Mouse (Mus musculus) hindbrain, postnatal 0 days (tissue): ENCODE measurements around the gene Arhgap31. TPM values are rescaled to one million over a fixed set of nuclear protein-coding genes. Genes with fewer than 3 reads are reported as not detected.
A peak's percentile ranks its signal among the peaks of the same experiment; 100 is the strongest.

Experiments
- ATAC-seq: fragments of 200-750 bp; cut with Nextera tagmentation; 2 replicates; pipeline ENCODE4 v1.8.0; 2017; ENCODE audit warnings: mild to moderate bottlenecking, moderate TSS enrichment, moderate library complexity
- DNase-seq: peaks from one replicate; pipeline ENCODE4 v3.0.0-alpha.2; 2015; ENCODE audit warnings: low spot score
- H3K27ac ChIP-seq: fragments of 300-500 bp; sonication (generic); 2 replicates; pipeline ENCODE4 v1.5.1; 2014; ENCODE audit warnings: mild to moderate bottlenecking
- H3K27me3 ChIP-seq: fragments of 300-500 bp; sonication (generic); 2 replicates; pipeline ENCODE4 v1.6.1; 2014; ENCODE audit warnings: low read length, mixed read lengths; ENCODE audit not compliant: insufficient read depth
- H3K36me3 ChIP-seq: fragments of 300-500 bp; sonication (generic); 2 replicates; pipeline ENCODE4 v1.6.1; 2014; ENCODE audit warnings: low read length, mixed read lengths; ENCODE audit not compliant: insufficient read depth
- H3K4me1 ChIP-seq: fragments of 300-500 bp; sonication (generic); 2 replicates; pipeline ENCODE4 v1.6.1; 2014; ENCODE audit warnings: antibody characterized with exemption, low read length, mixed read lengths; ENCODE audit not compliant: insufficient read depth
- H3K4me2 ChIP-seq: fragments of 300-500 bp; sonication (generic); 2 replicates; pipeline ENCODE4 v1.6.1; 2014; ENCODE audit warnings: low read depth, mild to moderate bottlenecking, low read length, moderate library complexity, mixed read lengths
- H3K4me3 ChIP-seq: fragments of 300-500 bp; sonication (generic); 2 replicates; pipeline ENCODE4 v1.5.1; 2014; ENCODE audit warnings: low read length
- H3K9ac ChIP-seq: fragments of 300-500 bp; sonication (generic); replicated peaks from 2 replicates; pipeline ENCODE4 v1.6.1; 2014; ENCODE audit warnings: mild to moderate bottlenecking, low read length, moderate library complexity, mixed read lengths
- H3K9me3 ChIP-seq: fragments of 300-500 bp; sonication (generic); 2 replicates; pipeline ENCODE4 v1.6.1; 2016; ENCODE audit warnings: low read length, mixed read lengths
- CTCF ChIP-seq: IDR thresholded peaks from 2 replicates; pipeline ENCODE4 v1.5.1; 2016; ENCODE audit warnings: antibody characterized with exemption, control low read depth, low read depth
- whole genome bisulfite sequencing: fragments of 180-500 bp; shearing (Covaris S2); extraction: QIAGEN DNeasy Blood & Tissue Kit; methylation state at CpG from one replicate; pipeline ENCODE4 v1.1.7; 2014; 5-methylcytosine and 5-hydroxymethylcytosine counted together
- polyA plus RNA-seq: library from polyadenylated mRNA; unstranded; fragments of >200 nt; fragmentation: Nextera tagmentation; extraction: Ambion mirVana; gene quantifications from 2 replicates; pipeline ENCODE4 v1.2.1, GENCODE M21; 2015
- total RNA-seq: library from RNA; depleted of rRNA; stranded (reverse); fragments of >200 nt; gene quantifications from 2 replicates; pipeline ENCODE4 v1.2.3, GENCODE M21; 2014

Arhgap31 gene
- total and polyA plus RNA-seq, 2 experiments from 2014 or later = 4.6 to 12.7 TPM

DNA sequence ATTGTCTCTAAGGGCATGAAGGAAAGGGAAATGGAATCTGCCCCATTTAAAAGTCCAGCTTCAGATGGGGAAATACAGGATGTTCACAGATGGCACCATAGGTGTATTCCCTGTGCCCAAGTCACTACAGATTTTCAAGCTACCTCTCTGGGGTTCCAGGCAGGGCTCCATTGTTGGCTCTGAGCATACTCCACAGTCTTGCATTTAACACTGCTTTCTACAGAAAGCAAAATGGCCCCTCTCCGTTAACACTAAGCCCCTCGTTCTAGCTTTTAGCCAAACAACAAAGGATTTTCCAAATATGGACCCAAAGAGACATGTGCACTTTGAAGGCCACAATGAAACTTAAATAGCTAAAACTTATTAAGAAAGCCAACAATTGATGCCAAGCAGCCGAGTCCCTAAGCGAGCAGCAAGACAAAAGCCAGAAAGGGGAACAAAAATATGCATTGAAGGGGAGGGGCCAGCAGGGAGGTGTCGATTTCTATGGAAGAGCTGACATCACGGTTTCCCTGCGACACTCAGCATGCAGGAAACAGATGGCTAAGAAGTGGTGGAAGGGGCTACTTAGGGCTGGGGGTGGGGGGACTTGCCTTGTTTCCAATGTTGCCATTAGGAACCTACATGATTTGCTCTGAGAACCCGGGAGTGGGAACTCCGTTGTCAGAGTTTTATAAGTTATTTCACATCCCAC, 11.4 kb downstream of the Arhgap31 start:
- TF ChIP-seq CTCF = no peak
- no peak overlapping the region for H3K4me3 ChIP-seq
- peak; percentile 38 for DNase-seq
- no peaks in the 10 kb centered on the region for H3K36me3 ChIP-seq
- H3K4me1 ChIP-seq = peaks cover 4% of the 10 kb centered on the region; the same call in 1 of the 2 replicates
- WGBS = 25% methylated on average over 9 of the region's 9 CpGs
- H3K9ac ChIP-seq = no peak overlapping the region
- no peaks in the 10 kb centered on the region for H3K27me3 ChIP-seq
- ATAC-seq = 0 out of 2 replicates have a peak, but pooled peaks have one; percentile 35
- H3K4me2 ChIP-seq = peak overlapping the region; percentile 30; the same call in 1 of the 2 replicates
- H3K9me3 ChIP-seq = no peaks in the 10 kb centered on the region
- peak overlapping the region; percentile 43; the same call in 1 of the 2 replicates for H3K27ac ChIP-seq

DNA sequence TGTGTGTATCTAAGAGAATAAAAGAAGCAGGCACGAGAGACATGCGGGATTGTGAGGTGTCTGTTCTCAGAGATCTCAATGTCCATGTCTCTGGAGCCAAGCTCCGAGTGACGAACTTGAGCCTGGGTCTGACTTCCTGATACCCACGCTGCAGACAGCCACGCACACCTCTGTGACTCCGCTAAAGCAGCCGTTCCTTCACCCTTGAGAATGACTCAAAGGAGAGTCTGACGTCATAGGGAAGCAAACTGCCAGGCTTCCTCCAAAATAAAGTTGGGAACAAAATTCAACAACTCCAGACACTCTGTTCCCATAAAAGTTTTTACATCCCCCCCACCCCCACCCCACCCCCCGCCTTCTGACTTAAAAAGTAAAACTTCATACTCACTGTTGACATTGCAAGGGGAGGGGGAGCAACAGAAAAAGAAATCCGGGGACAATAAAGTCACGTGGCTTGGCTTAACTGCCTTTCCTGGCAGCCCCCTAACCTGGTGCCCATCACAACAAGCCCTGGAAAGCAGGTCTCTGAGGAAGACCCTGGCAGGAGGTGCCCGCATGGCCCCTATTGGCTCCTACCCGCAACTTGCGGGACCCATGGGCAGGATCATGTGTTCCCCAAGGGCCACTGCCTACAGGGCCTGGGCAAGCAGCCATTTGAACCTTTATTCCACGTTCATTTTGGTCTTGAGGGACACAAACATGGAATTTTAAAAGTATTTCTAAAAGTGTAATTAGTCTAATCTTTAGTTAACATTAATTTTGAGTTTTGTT, 12.5 kb downstream of the Arhgap31 start:
- no peak overlapping the region for H3K4me3 ChIP-seq
- TF ChIP-seq CTCF = no peak

DNA sequence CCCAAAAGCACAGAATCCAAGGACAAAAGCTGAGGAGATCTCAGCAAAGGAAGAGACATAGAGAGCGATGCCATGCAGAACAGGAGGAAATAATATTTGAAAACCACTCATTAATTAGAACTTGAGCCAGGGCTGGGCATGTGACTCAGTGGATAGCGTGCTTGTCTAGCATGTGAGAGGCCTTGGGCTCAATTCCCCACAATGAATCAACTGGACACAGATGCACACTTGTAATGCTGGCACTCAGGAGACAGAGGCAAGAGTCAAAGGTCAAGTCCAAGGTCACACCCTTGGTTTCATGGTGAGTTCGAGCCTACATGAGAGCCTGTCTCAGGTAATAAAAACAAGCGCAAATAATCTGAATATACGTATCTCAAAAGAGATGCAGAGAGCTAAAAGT, 15.5 kb downstream of the Arhgap31 start:
- Histone ChIP-seq H3K9ac (no peak overlapping the region), H3K27me3 (no peaks in the 10 kb centered on the region), H3K4me3 (no peak overlapping the region), H3K4me1 (peaks cover 4% of the 10 kb centered on the region; the same call in 1 of the 2 replicates), H3K27ac (no peak overlapping the region), H3K9me3 (no peaks in the 10 kb centered on the region), H3K4me2 (no peak overlapping the region), H3K36me3 (no peaks in the 10 kb centered on the region)
- ATAC-seq (no peak), DNase-seq (no peak)
- no peak for TF ChIP-seq CTCF
- WGBS = 91% methylated on average over 5 of the region's 5 CpGs

More for the DNA sequence above, 12.5 kb downstream of the Arhgap31 start:
- Histone ChIP-seq H3K9ac (no peak overlapping the region), H3K4me2 (no peak overlapping the region), H3K27ac (no peak overlapping the region), H3K36me3 (no peaks in the 10 kb centered on the region), H3K4me1 (peaks cover 4% of the 10 kb centered on the region; the same call in 1 of the 2 replicates), H3K27me3 (no peaks in the 10 kb centered on the region), H3K9me3 (no peaks in the 10 kb centered on the region)
- 79% methylated on average over 16 of the region's 16 CpGs for WGBS
- ATAC-seq = no peak
- no peak for DNase-seq

DNA sequence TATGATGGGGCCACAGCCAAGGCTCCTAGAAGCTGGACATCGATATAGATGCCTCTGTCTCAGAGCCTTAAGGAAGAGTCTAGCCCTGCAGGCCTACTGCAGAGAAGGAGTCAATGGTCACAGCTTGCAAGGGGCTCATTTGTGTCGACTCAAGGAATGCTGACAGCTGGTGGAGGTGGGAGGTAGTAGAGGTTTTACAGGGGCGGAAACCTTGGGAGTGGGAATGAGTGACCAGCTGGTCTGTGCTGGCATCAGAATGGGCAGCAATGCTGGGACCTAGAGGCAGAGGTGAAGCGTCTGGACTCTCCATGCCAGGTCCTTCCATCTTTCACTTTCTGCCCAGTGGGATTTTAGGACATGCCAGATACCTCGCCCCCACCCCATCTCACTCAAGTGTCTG, 17.5 kb downstream of the Arhgap31 start:
- ATAC-seq = no peak
- no peaks in the 10 kb centered on the region for H3K4me1 ChIP-seq
- no peaks in the 10 kb centered on the region for H3K36me3 ChIP-seq
- WGBS = 78% methylated on average over 5 of the region's 5 CpGs
- no peaks in the 10 kb centered on the region for H3K9me3 ChIP-seq
- no peak overlapping the region for H3K4me3 ChIP-seq
- no peak overlapping the region for H3K4me2 ChIP-seq
- TF ChIP-seq CTCF = no peak
- no peak for DNase-seq
- H3K27ac ChIP-seq = no peak overlapping the region
- no peak overlapping the region for H3K9ac ChIP-seq
- H3K27me3 ChIP-seq = no peaks in the 10 kb centered on the region

DNA sequence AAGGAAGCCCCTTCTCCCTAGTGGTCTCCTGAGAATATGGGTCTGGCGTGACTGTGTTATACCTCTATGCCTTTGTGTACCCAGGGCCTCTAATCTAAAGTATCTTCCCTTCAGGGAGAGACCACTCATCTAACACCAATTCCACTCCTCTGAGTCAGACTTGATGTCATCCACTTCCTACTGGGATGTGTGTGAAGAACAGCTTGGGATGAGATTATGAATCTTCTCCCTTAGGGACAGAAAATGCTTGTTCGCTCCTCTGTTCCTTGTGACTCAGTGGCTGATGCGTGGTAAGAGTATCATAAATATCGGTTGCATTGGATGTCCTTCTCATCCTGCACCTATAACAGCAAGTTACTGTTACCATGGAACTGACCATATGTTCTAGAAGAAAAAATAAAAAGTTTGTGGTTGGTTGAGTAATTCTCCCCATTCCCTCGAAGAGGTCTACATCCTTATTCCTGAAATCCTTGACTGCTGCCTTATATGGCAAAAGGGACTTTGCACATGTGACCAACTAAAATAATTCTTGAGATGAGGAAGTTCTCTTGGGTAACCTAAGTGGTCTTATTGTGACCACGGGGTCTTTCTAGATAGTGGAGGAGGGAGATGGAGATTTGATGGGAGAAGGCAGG, 18.1 kb downstream of the Arhgap31 start:
- 94% methylated on average over 6 of the region's 6 CpGs for WGBS
- no peak overlapping the region for H3K27ac ChIP-seq
- H3K4me2 ChIP-seq = no peak overlapping the region
- no peak for ATAC-seq
- H3K9ac ChIP-seq = no peak overlapping the region
- no peaks in the 10 kb centered on the region for H3K9me3 ChIP-seq
- no peaks in the 10 kb centered on the region for H3K4me1 ChIP-seq
- H3K36me3 ChIP-seq = no peaks in the 10 kb centered on the region
- no peak for TF ChIP-seq CTCF
- no peak for DNase-seq
- no peaks in the 10 kb centered on the region for H3K27me3 ChIP-seq
- no peak overlapping the region for H3K4me3 ChIP-seq

DNA sequence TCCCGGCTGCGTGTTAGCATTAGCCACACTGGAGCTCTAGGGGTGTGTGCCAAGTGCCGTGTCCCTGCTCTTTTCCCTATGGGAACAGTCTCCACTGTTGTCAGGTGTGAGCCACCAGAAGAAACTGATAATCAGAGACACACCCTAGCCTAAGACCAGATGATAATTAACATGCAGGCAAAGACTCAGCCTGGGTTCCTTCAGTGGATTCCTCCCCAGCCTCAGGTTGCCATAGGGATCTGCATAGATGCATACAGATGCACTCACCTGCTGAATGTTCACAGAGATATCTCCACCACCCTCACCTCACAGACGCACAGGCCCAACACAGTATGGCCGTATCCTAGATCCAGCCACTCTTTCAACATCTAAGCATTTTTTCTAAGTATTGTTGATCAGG, 22.6 kb downstream of the Arhgap31 start:
- ATAC-seq = no peak
- Histone ChIP-seq H3K4me1 (no peaks in the 10 kb centered on the region; the same call in 1 of the 2 replicates), H3K36me3 (no peaks in the 10 kb centered on the region), H3K27ac (no peak overlapping the region), H3K27me3 (no peaks in the 10 kb centered on the region), H3K4me2 (no peak overlapping the region), H3K9ac (no peak overlapping the region), H3K4me3 (no peak overlapping the region), H3K9me3 (no peaks in the 10 kb centered on the region)
- 76% methylated on average over 5 of the region's 5 CpGs for WGBS
- no peak for DNase-seq
- no peak for TF ChIP-seq CTCF
